ENCODE assay signal across 33 mouse cellular contexts in the genomic region with DNA sequence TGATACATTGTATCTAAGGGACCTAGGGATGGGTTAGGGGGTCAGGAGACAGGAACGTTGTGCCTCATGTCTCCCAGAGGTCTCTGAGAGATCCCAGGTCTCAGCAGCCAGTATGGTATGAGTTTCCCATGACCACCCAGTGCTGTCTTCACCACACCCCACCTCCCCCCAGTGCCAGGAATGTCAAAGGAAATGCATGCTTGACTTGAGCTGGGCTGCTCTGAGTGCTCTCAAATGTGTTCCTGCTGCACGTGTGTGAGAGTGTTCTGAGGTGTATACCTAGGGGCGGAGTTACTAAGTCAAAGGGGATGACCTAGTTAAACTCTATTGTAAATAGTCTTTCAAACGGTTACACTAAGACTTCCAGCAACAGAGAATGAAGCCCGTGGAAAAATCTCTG. TPM values are rescaled to one million over a fixed set of nuclear protein-coding genes. Genes with fewer than 3 reads are reported as not detected.
DNase-seq lines count a peak whose midpoint lies in the region; ATAC-seq and TF ChIP-seq lines count a peak whose summit lies in the region.
"Had no signal": no experiment of that assay in that cellular context is flagged by ENCODE, and none has a peak within 500 bp of the region (broad histone marks: within the 10 kb centered on the region; RNA-seq: fewer than 3 reads in every experiment).

No protein-coding gene starts in this region.

- H3K4me3 ChIP-seq in lung, embryonic 14.5 days (ENCODE audit: low read depth, low read length), result no peak overlapping the region
- no peak overlapping the region for H3K4me3 ChIP-seq in lung, adult 2 months (replicated peaks; ENCODE audit: extremely low read depth, low read depth, low read length)
- H3K4me3 ChIP-seq in stomach, postnatal 0 days (ENCODE audit: low read depth, low read length), result no peak overlapping the region
- H3K4me3 ChIP-seq: forebrain, embryonic 10.5 days; heart, embryonic 12.5 days; layer of hippocampus, adult 2 months; limb, embryonic 12.5 days had no signal

- ATAC-seq in lung, embryonic 14.5 days (ENCODE audit: insufficient read depth), result peak; percentile 52; the same call in 1 of the 2 replicates
- peak; percentile 49; the same call in 1 of the 2 replicates for ATAC-seq in stomach, postnatal 0 days (ENCODE audit: low FRiP score, low TSS enrichment)
- ATAC-seq: liver, postnatal 0 days had no signal

- H3K27ac ChIP-seq in lung, embryonic 14.5 days (ENCODE audit: low read depth), result no peak overlapping the region
- H3K27ac ChIP-seq in stomach, postnatal 0 days (replicated peaks), result no peak overlapping the region
- H3K27ac ChIP-seq: forebrain, embryonic 10.5 days; kidney, postnatal 0 days; layer of hippocampus, adult 2 months; limb, embryonic 12.5 days had no signal

- no peaks in the 10 kb centered on the region for H3K36me3 ChIP-seq in lung, embryonic 14.5 days (ENCODE audit: insufficient read depth)
- H3K36me3 ChIP-seq in stomach, postnatal 0 days (ENCODE audit: control insufficient read depth, insufficient read depth, low read length), result no peaks in the 10 kb centered on the region
- H3K36me3 ChIP-seq: forebrain, embryonic 10.5 days; heart, embryonic 12.5 days; limb, embryonic 12.5 days had no signal

- TF ChIP-seq POLR2A in lung, adult 2 months (IDR thresholded peaks at IDR 0.05; ENCODE audit: borderline replicate concordance, extremely low read depth, low read depth, low read length), result no peak

- H3K27me3 ChIP-seq in lung, embryonic 14.5 days (ENCODE audit: insufficient read depth, low read length), result peaks cover 14% of the 10 kb centered on the region
- H3K27me3 ChIP-seq in stomach, postnatal 0 days (ENCODE audit: control insufficient read depth, insufficient read depth, low read length), result no peaks in the 10 kb centered on the region

- DNase-seq in lung, embryonic 14.5 days, result peak; percentile 21
- DNase-seq in lung, adult 2 months, result no peak
- peak; percentile 90 for DNase-seq in R1 (ENCODE audit: low read depth, low spot score)
- peak; percentile 16 for DNase-seq in lung, postnatal 10 days
- DNase-seq in stomach, postnatal 0 days (ENCODE audit: low spot score), result peak; percentile 49
- DNase-seq in heart, adult 8-10 months (ENCODE audit: low spot score), result no peak
- DNase-seq in thymus, postnatal 14 days, result no peak
- DNase-seq: adrenal gland, adult 2 months; cerebellum, adult 11-12 months; cerebellum, postnatal 10 days; heart, postnatal 10 days; kidney, adult 2 months; layer of hippocampus, postnatal 36 days; liver, postnatal 0 days; midbrain, embryonic 14.5 days; right cerebral cortex, postnatal 4 days had no signal

- no peak for TF ChIP-seq EP300 in stomach, postnatal 0 days (optimal IDR thresholded peaks at IDR 0.05)

- H3K4me1 ChIP-seq in lung, embryonic 14.5 days (ENCODE audit: insufficient read depth), result 0 out of 2 replicates have a peak, but pooled peaks cover 3% of the 10 kb centered on the region
- no peaks in the 10 kb centered on the region; the same call in 1 of the 2 replicates for H3K4me1 ChIP-seq in lung, adult 2 months (ENCODE audit: control insufficient read depth, insufficient read depth, low read length)
- no peaks in the 10 kb centered on the region for H3K4me1 ChIP-seq in stomach, postnatal 0 days (replicated peaks; ENCODE audit: control insufficient read depth, insufficient read depth)

- no peak overlapping the region for H3K9ac ChIP-seq in lung, embryonic 14.5 days
- no peak overlapping the region for H3K9ac ChIP-seq in stomach, postnatal 0 days (ENCODE audit: low read length)
- H3K9ac ChIP-seq: heart, embryonic 12.5 days; limb, embryonic 12.5 days; liver, postnatal 0 days had no signal

- no peak overlapping the region for H3K4me2 ChIP-seq in lung, embryonic 14.5 days
- no peak overlapping the region for H3K4me2 ChIP-seq in stomach, postnatal 0 days (replicated peaks; ENCODE audit: low read depth)
- H3K4me2 ChIP-seq: heart, embryonic 12.5 days; limb, embryonic 12.5 days; liver, embryonic 11.5 days had no signal

- TF ChIP-seq CTCF in lung, embryonic 14.5 days (IDR thresholded peaks at IDR 0.05; ENCODE audit: low read depth), result peak; percentile 44
- no peak for TF ChIP-seq CTCF in lung, adult 2 months (IDR thresholded peaks at IDR 0.05; ENCODE audit: insufficient read depth, low read length)
- TF ChIP-seq CTCF in stomach, postnatal 0 days (IDR thresholded peaks at IDR 0.05; ENCODE audit: low read depth), result peak; percentile 45

- 30% methylated on average over 5 of the region's 5 CpGs for WGBS in lung, embryonic 14.5 days
- WGBS in lung, adult 2 months, result 36% methylated on average over 5 of the region's 5 CpGs
- 28% methylated on average over 5 of the region's 5 CpGs for WGBS in stomach, postnatal 0 days

- no peaks in the 10 kb centered on the region for H3K9me3 ChIP-seq in lung, embryonic 14.5 days (ENCODE audit: low read depth, low read length)
- H3K9me3 ChIP-seq in stomach, postnatal 0 days (ENCODE audit: control insufficient read depth, low read length), result no peaks in the 10 kb centered on the region
- H3K9me3 ChIP-seq: forebrain, embryonic 10.5 days; heart, embryonic 12.5 days; limb, embryonic 12.5 days had no signal

RNA-seq across cellular contexts. Expression of gene Nmu, which starts 1.8 kb away (rescaled TPM):
- 0.23 and 0.30 TPM in 2 replicates for polyA plus RNA-seq in lung, embryonic 14.5 days (2014; fragmentation: Nextera tagmentation; extraction: Ambion mirVana)
- polyA plus RNA-seq in lung, adult 2 months (2012; rRNA removed), result 2.9 TPM in 1 of 2 replicates, not detected in the other
- polyA plus RNA-seq in stomach, postnatal 0 days (2015; fragmentation: Nextera tagmentation; extraction: Ambion mirVana), result 8.1 and 10.1 TPM in 2 replicates
- not detected for total RNA-seq in heart, adult 8-10 months (2022)
- total RNA-seq: gastrocnemius, adult 8-10 months; heart, postnatal 10 days; layer of hippocampus, adult 2 months; layer of hippocampus, postnatal 36 days; left cerebral cortex, postnatal 10 days; megakaryocyte-erythroid progenitor cell, adult 5-6 weeks had no signal
- polyA plus RNA-seq: adrenal gland, adult 2 months; cortical plate, adult 2 months; heart, embryonic 12.5 days; hindbrain, embryonic 11.5 days; kidney, adult 2 months; kidney, postnatal 0 days; liver, embryonic 11.5 days; liver, postnatal 0 days; midbrain, embryonic 14.5 days; neural tube, embryonic 11.5 days; thymus, postnatal 0 days; urinary bladder, adult 2 months had no signal

RNA-seq across cellular contexts. Expression of gene Pdcl2, which starts 34.5 kb away (rescaled TPM):
- not detected in 2 replicates for polyA plus RNA-seq in lung, embryonic 14.5 days (2014; fragmentation: Nextera tagmentation; extraction: Ambion mirVana)
- not detected in 2 replicates for polyA plus RNA-seq in lung, adult 2 months (2012; rRNA removed)
- polyA plus RNA-seq in stomach, postnatal 0 days (2015; fragmentation: Nextera tagmentation; extraction: Ambion mirVana), result not detected in 2 replicates
- not detected for total RNA-seq in heart, adult 8-10 months (2022)
- total RNA-seq: adrenal gland, adult 2 months; gastrocnemius, adult 8-10 months; heart, postnatal 10 days; layer of hippocampus, adult 2 months; layer of hippocampus, postnatal 36 days; left cerebral cortex, postnatal 10 days; megakaryocyte-erythroid progenitor cell, adult 5-6 weeks had no signal
- polyA plus RNA-seq: adrenal gland, adult 2 months; C2C12; cortical plate, adult 2 months; embryonic facial prominence, embryonic 11.5 days; forebrain, embryonic 10.5 days; gonadal fat pad, adult 2 months; heart, embryonic 12.5 days; hindbrain, embryonic 11.5 days; kidney, postnatal 0 days; limb, embryonic 12.5 days; liver, embryonic 11.5 days; liver, postnatal 0 days; midbrain, embryonic 14.5 days; neural tube, embryonic 11.5 days; thymus, postnatal 0 days; urinary bladder, adult 2 months had no signal

Comparison
In these comparisons a context has a peak if more than half of its experiments do, and no peak if none do; other contexts are left out.
1. DNase-seq: peak in lung, embryonic 14.5 days (single experiment), R1 (single experiment), lung, postnatal 10 days (single experiment) and stomach, postnatal 0 days (single experiment); none in lung, adult 2 months (single experiment), heart, adult 8-10 months (single experiment) and thymus, postnatal 14 days (single experiment).